Mouse (Mus musculus): ENCODE measurements around the gene Hjurp.

GRCm38 (mm10) chr1:88229566-88229965, 47.9 kb downstream of the Hjurp start:
- no peak for TF ChIP-seq NRF1 (IDR thresholded peaks at IDR 0.05; ENCODE audit: insufficient read depth, low read depth, low read length, poor library complexity, severe bottlenecking)
- no peak for TF ChIP-seq ZC3H11A (IDR thresholded peaks at IDR 0.05; ENCODE audit: low read depth, low read length)
- TF ChIP-seq EP300 (IDR thresholded peaks at IDR 0.05; ENCODE audit: low read depth in 1 of 2, low read length in 2 of 2), result no peak
- TF ChIP-seq TCF12 (IDR thresholded peaks at IDR 0.05; ENCODE audit: low read depth, low read length), result no peak
- no peak for TF ChIP-seq POLR2A (IDR thresholded peaks at IDR 0.05; ENCODE audit: control insufficient read depth in 1 of 2, insufficient read depth in 1 of 2, low read depth in 1 of 2, low read length in 2 of 2, poor library complexity in 1 of 2)
- TF ChIP-seq MYC (IDR thresholded peaks at IDR 0.05; ENCODE audit: low read depth, low read length), result no peak
- no peak for TF ChIP-seq CTCF (IDR thresholded peaks at IDR 0.05 in 2 of 3, conservative IDR thresholded peaks at IDR 0.05 in 1 of 3; ENCODE audit: control insufficient read depth in 1 of 3, insufficient read depth in 1 of 3, low read depth in 2 of 3, low read length in 3 of 3, poor library complexity in 1 of 3, severe bottlenecking in 1 of 3)
- TF ChIP-seq KAT2A (conservative IDR thresholded peaks at IDR 0.05; ENCODE audit: low read depth, low read length), result no peak
- no peak for TF ChIP-seq ZNF384 (IDR thresholded peaks at IDR 0.05; ENCODE audit: low read depth, low read length)
- TF ChIP-seq TBP (IDR thresholded peaks at IDR 0.05; ENCODE audit: low read depth, low read length), result no peak
